Mouse (Mus musculus) thymus, postnatal 14 days (tissue): ENCODE measurements around the gene Pus10.
A peak's percentile ranks its signal among the peaks of the same experiment; 100 is the strongest.

Source experiments
- DNase-seq: peaks from one replicate; pipeline ENCODE4 v3.0.0; 2021

Pus10 gene

GRCm38 (mm10) chr11:23665311-23665786 is at the start of gene Pus10:
Gene Pus10 (plus strand): TSS chr11:23665674.
- DNase-seq: no peak

DNA sequence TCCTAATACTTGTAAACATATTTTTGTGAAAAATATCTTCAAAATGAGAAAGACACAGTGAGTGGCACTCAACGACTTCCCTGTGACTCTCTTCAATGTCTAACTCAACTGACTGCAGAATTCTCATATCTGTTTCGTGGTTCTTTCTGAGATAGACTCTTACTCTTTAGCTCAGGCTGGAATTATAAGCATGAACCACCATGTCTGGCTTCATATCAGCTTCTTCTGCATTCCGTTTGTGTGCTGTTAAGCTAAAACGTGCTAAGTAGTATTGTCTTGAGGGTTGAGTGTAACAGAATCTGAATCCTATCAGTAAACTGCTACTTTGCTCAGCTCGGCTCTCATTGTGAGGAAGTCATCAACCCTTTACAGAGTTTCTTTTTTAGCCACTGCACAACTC is 46.5 kb upstream of the Pus10 start:
- DNase-seq: no peak

DNA sequence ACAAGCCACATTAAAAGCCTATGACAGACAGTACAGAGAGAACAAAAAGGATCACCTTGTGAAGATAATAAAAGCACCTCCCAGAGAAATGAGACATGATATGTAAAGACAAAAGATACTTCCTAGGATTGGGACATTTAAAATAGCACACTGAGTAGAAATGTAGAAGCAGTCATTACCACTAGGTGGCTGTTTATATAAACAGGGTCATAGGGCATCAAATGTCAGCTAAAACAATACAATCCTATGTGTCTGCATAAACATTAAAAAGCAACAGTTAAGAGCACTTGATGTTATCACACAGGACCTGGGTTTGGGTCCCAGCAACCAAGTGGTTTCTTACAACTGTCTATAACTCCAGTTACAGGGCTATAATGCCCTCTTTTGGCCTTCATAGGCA is 34.8 kb upstream of the Pus10 start:
- no peak for DNase-seq

- DNase-seq: peak; percentile 83
Measured at GRCm38 (mm10) chr11:23632945-23633878, 32.3 kb upstream of the Pus10 start, which contains the start of gene 0610010F05Rik. Gene 0610010F05Rik (minus strand): TSS chr11:23633639.

DNA sequence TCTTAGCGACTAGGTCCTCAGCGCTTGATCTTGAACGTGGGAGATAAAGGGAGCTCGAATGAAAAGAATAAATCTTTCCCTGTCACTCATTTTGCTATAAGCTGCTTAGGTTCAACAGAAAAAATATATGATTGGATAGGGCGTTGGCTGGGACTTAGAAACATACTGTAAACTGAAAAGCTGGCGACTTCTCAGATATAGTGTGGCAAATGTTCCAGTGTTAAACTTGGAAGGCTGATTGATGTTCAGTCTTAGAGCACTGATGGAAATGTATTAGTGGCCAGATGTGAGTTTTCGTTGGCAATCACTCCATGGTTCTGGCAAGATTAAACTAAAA is 31.6 kb upstream of the Pus10 start:
- DNase-seq: no peak

GRCm38 (mm10) chr11:23634573-23634972 is 30.9 kb upstream of the Pus10 start:
- DNase-seq: no peak

GRCm38 (mm10) chr11:23647431-23647830 is 18.0 kb upstream of the Pus10 start:
- DNase-seq: no peak

GRCm38 (mm10) chr11:23647835-23648234 is 17.6 kb upstream of the Pus10 start:
- no peak for DNase-seq

DNA sequence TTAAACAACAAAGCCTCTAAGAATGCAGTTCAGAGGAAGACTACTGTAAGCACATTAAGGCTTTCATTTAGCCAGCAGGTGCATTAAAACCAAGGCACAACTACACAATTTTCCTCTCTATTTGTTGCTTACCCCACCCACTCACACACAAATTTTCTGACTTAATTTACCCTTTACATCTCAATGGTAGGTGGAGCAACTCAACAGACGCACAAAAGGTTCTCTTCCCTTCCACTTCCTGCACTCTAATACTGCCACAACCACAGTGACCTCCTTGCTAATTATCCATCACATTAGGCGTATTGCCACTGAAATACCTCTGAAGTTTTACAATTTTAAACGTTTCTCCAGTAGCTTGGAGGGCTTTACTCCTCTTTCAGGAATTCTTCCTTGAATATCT is 11.8 kb upstream of the Pus10 start:
- DNase-seq: no peak

GRCm38 (mm10) chr11:23657791-23658190 is 7.7 kb upstream of the Pus10 start:
- DNase-seq: no peak

GRCm38 (mm10) chr11:23664232-23664631 is 1.2 kb upstream of the Pus10 start:
- DNase-seq: no peak

DNA sequence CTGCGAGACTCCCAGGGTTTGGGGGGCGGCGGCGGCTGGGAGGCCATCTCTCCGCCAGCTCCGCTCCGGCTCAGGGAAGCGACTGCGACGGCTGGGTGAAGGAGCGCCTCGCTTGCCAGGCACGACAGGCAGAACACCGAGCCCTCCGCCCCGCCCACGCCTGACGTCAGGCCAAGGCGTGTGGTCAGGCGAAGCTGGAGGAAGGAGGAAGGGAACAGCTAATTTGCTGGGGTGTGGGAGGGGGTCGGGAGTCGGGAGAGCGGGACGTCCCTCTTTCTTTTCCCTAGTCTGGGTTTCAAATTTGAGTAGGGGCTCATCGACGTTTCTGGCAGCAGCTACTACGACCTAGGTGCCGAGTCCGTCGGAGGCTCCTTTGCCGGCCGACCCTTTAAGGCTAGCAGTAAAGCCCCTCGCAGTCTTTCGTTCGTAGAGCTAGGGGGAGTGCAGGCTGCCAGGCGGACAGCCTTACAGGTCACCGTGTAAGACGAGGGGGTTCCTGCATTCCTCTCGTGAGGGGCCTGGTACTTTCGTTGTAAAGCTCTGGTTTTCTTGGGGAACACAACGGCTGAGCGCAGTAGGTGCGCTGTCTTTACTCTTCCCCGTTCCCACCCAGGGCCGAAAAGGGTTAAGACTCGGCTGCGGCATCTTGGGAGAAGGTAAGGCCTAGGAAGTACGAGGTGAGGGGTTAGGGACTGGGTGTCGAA is 476 bp downstream of the Pus10 start, which contains the start of gene Pex13:
TSS of gene Pex13 (minus strand) at position 162 of the 704 bp plus-strand sequence.
- peak; percentile 92 for DNase-seq

DNA sequence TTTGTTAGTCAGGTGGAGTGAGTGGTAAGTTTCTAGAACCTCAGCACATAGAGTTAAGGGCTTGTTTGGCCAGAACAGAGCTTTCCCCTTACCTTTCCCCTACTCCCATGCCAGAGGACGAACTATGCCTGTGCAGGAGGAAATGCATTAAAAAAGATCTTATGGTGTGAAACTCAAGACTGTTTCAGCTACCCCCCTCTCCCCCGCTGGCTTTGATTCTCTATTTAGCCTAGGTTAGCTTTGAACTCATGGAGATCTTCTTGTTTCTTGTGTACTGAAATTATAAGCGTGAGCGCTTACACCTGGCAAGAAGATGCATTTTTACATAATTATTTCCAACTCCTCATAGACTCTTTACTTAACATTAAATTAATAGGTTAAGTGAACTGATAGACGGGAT is 1.1 kb downstream of the Pus10 start:
- no peak for DNase-seq

DNA sequence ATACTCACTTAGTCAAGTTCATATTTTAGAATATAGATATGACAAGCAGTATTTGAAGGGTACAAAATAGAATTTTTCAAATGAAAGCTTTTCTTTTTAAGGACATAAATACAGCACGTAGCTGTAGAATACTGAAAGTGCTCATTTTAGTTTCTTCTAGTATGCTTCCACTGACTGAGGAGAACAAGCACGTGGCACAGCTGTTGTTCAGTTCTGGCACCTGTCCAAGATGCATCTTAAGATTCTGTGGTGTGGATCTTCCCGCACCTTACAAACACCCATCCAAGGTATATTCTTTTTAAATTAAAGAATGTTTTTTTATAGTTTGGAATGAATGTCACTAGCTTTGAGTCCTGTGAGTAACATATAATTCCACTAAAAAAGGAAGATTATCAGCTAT is 1.7 kb downstream of the Pus10 start:
- peak; percentile 30 for DNase-seq

GRCm38 (mm10) chr11:23672256-23672749 is 6.8 kb downstream of the Pus10 start:
- no peak for DNase-seq

- no peak for DNase-seq
Measured at GRCm38 (mm10) chr11:23676100-23676499, 10.6 kb downstream of the Pus10 start.

DNA sequence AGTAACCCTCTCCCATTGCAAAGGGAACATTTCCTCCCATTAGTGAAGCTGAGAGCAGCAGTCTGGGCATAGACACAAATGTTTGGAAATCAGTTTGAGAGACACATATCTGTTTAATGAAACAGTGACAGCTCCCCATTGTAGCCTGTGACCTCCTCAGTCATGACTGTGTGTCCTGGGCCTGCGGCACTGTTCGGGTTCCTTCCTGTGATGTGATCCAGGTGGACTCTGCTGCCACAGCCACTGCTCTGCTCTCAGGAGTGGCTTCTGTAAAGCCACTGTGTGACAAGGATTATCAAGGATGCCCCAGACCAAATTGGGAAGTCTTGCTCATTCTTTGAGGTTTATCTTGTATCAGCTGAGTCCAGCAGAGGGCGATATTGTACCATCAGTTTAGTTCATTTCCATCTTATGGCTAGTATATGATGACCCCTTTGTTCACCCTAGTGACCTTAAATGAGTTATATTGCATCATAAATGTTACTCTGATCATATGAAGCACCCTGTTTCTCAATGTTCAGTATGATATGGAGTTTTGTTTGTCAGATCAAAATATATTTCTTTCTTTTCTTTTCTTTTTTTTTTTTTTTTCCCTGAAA is 13.7 kb downstream of the Pus10 start:
- peak; percentile 68 for DNase-seq

- DNase-seq: no peak
Measured at GRCm38 (mm10) chr11:23680435-23680950, 15.0 kb downstream of the Pus10 start.

- DNase-seq: no peak
Measured at GRCm38 (mm10) chr11:23682561-23682960, 17.1 kb downstream of the Pus10 start.

GRCm38 (mm10) chr11:23686671-23687070 is 21.2 kb downstream of the Pus10 start:
- no peak for DNase-seq

DNA sequence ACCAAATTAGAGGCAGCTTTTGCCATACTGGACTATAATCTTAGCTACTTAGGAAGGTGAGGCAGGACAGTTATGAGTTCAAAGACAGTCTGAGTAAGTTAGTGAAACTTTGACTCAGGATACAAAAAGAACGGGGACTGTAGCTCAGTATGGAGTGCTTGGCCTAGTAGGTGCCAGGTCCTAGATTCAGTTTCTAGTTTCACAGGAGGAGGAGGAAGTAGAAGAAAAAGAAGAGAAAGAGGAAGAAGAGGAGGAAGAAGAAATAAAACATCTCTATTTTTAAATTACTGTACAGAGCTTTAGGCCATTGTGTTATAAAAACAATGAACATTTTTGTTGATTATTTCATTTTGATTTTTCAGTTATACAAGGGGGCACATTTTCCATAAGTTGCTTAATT is 22.6 kb downstream of the Pus10 start:
- no peak for DNase-seq

- DNase-seq: no peak
Measured at GRCm38 (mm10) chr11:23693286-23693685, 27.8 kb downstream of the Pus10 start.

- DNase-seq: no peak
Measured at GRCm38 (mm10) chr11:23695847-23696246, 30.4 kb downstream of the Pus10 start.
